Mouse (Mus musculus) adipocyte (in vitro differentiated cells): ENCODE measurements around the gene Enoph1.

ENCODE experiments used
- DNase-seq: peaks from one replicate; pipeline ENCODE4 v3.0.0-alpha.2; 2016; ENCODE audit warnings: low spot score

The Enoph1 gene

GRCm38 (mm10) chr5:100040281-100040784 is 548 bp downstream of the Enoph1 start:
- DNase-seq: no peak

DNA sequence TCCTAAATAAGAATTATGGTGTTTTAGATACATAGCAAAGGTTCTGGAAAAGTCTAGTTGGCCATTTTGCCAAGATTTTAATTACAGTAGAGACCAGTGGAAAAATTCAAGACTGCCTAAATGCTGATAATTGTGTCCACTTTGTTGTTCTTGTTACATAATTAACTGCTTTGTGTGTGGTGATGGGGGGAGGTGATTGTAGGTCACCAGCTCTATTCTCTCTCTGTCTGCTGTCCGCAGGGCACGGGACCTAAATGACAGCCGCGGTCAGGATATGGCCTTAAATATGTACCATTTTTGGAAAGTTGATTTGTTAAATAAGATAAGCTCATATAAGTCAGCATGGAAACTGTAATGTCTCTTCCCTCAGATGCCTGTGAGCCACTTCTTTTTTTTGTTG is 1.5 kb downstream of the Enoph1 start:
- no peak for DNase-seq

DNA sequence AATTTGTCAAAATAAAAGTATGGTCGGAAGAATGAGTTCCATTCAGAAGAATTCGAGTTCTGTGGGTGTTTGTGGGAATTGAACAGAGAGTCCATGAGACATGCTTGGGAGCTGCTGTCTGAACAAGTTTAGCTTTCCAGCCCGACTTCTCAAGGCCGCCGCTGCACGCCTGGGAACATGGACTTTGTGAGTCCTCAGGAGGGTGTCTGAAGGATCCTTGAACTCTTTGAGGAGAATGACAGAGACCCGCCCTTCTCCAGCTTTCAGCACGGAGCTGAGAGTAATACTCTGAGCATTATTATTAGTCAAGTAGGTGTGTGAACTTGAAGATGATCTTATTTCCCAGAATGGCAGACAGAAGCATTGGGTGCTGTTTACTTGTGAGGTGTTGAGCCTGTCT is 2.7 kb downstream of the Enoph1 start:
- no peak for DNase-seq

- DNase-seq: peak; percentile 59
Observed at GRCm38 (mm10) chr5:100043361-100043760, 3.6 kb downstream of the Enoph1 start.

DNA sequence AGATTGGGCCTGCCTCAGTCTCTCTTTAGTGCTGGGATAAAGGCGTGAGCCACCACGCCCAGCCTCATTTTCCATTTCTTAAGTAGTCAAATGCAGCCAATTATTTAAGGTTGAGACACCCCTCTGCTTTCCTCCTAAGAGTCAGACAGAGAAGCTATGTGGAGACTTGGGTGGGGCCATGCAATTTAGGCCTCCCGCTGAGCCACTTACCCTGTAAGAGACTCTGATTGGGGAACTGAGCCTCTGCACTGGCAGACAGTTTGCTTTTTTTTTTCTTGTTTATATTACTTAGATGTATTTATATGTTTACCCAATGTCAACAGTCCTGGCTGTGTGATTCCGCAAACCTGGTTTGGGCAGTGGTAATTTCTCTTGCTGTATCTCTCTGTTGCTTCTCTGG is 4.2 kb downstream of the Enoph1 start:
- no peak for DNase-seq

DNA sequence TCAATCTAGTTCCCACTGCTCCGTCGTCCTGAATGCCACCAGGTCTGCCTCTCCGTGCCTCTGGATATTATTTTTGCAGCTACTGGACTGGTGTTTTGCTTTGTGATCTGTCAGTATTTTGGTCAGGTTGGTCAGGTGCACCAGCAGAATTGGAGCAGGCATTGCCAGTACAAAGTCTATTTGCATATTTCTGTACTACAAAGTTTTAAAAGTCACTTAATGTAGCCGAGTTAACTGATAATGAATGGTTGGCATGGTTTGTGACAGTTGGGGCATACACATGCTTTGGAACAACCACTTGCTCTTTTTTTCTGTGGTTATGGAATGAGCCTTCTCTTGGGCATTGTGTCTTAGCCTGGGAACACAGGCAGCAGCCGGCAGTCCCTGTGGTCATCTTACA is 4.8 kb downstream of the Enoph1 start:
- no peak for DNase-seq

GRCm38 (mm10) chr5:100046096-100046495 is 6.3 kb downstream of the Enoph1 start:
- no peak for DNase-seq

DNA sequence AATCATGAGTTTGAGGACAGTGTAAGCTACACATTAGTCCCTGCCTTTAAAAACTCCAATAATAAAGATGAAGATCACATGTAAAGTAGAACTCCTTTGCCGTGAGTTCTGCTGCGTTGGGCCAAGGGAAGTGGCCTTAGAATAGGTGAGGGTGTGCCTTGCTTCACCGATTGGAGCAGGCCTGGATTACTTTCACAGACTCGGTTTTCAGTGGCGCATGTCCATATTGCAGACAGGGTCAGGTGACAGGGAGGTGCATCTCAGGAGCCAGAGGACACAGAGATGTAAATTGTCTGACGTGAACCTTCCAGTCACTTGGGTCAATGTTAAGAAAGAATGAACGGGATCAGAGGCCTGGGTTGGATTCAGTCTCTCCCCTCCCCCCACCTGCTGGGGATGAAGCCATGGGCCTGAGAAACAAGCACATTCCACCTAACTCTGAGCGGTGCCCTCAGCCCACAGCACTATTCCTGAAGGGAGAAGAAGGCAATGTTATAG is 7.4 kb downstream of the Enoph1 start:
- no peak for DNase-seq

- no peak for DNase-seq
Observed at GRCm38 (mm10) chr5:100047871-100048270, 8.1 kb downstream of the Enoph1 start.

DNA sequence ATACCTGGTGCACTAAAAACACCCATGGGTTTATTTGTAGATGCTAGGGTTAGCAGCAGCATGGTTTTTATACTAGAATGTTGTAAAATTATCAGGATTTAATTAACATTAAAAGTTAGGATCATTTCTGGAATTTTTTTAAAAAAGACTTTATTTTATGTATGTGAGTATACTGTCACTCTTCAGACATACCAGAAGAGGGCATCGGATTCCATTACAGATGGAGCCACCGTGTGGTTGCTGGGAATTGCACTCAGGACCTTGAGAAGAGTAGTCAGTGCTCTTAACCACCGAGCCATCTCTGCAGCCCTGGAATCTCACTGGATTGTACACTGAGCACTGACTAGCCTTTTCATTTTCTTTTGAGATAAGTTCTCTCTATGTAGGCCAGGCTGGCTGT is 10.1 kb downstream of the Enoph1 start:
- no peak for DNase-seq

DNA sequence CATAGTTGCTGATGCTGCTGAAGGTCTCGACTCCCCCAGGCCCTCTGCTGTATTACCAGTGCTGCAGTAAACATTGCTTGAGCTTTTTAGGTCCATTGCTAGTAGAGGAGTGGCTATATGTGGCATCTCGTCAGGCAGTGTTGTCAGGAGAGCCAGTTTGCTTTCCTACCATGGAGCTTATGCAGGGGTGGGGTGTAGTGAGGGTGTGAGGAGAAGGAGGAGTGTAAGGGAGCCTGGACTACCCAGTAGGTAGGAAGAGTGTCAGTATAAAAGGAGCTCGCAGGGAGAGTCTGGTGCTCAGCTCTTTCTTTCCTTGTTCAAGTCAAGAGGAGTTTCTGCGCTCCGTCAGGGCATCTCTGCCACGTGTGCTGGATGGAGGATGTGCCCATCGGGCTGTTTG is 12.9 kb downstream of the Enoph1 start:
- no peak for DNase-seq

DNA sequence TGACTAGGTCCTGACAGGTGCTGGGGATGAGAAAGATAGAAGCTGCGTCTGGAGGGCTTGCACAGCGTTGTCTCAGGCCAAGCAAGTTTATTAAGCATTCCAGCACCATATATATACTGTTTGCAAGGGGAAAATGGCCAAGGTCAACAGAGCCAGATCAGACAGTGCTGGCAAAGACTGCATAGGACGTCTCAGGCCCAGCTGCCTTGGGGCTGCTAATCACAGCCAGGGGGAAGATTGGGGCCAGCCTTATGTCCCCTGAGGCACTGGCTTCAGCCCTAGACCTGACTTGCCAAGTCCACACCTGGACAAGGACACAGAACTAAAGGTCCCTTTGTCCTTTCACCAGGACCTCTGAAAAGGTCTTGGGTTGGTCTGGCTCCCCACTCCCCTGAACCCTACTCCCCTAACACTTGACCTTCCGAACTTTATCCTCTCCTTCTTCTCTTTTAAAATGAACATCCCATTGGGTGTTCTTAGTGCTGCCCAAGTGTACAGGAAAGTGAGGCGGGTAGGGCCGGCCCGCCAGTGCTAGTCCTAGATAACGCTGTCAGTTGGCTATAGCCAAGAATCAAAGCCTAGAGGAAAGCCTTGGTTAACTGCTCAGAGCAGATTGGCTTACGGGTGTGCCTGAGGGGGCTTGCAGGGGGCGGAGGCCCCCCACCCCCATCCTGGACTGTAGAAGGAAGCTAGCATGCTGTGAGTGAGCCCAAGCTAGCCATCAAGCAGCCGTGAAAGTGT is 15.2 kb downstream of the Enoph1 start:
- DNase-seq: no peak

- no peak for DNase-seq
Observed at GRCm38 (mm10) chr5:100055866-100056369, 16.1 kb downstream of the Enoph1 start.

DNA sequence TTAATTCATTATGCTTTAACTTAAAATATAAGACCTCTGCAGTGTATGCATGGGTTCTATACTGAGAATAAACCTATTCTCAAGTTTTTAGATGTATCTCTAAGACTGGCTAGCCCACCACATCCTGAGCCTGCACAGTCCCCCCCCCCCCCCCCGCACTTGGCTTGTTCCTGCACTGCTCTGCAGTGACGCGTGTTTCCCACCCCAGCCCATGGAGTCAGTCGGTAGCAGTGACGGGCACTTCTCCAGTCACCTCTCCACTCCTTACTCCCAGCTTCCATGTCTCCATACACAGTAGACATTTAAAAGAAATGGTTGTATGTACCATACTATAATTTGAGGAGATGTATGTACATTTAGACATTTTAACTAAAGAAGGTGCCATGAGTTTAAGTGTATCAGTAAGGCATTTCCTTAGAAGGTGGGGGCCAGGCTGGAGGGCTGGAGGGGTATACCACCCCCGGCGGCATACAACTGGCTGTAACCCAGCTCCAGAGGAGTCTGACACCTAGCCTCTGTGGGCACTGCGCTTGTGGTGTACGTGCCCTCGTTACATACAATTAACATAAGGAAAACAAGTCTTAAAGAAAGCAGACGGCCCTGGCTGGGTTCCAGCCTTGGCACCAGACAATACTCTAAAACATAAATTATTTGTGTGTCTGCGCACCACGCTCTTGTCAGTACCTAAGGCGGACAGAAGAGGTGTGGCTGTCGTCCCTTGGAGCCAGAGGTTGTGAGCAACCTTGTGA is 17.9 kb downstream of the Enoph1 start:
- DNase-seq: no peak

- no peak for DNase-seq
Observed at GRCm38 (mm10) chr5:100058729-100059128, 18.9 kb downstream of the Enoph1 start.

- DNase-seq: no peak
Observed at GRCm38 (mm10) chr5:100059326-100059725, 19.5 kb downstream of the Enoph1 start.

DNA sequence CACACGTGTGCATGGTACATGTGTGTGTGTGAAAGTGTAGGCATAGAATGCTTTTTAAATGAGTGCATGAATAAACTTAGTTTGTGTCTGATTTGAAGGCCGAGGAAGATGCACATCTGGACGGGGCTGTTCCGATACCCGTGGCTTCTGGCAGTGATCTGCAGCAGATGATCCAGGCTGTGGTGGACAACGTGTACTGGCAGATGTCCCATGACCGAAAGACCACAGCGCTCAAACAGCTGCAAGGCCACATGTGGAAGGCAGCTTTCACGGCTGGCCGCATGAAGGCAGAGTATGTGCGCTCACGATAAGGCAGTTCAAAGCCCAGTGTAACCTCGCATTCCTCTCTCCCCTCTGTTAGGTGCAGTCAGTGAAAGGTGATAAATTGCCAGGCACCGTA is 21.1 kb downstream of the Enoph1 start:
- no peak for DNase-seq

- DNase-seq: no peak
Observed at GRCm38 (mm10) chr5:100067579-100067978, 27.8 kb downstream of the Enoph1 start.

GRCm38 (mm10) chr5:100069526-100069925 is 29.7 kb downstream of the Enoph1 start:
- DNase-seq: no peak

DNA sequence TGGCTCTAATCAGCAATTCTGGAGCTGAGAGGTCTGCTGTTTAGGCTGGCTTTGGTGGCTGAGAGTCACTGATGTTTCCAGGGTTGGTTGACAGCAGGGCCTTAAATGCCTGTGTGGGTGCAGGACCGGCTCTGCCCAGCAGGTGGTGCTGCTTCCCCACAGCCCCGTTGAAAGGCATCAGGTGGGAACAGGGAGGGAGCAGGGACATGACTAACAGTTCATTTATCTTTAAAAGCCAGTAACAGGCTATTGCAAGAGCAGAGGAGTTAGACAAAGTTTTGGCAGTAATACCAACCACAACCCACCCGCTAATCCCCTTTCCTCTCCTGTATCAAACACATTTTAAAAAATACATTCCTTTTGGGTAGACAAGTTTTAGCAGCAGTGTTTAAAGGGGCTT is 30.5 kb downstream of the Enoph1 start:
- DNase-seq: peak; percentile 62

DNA sequence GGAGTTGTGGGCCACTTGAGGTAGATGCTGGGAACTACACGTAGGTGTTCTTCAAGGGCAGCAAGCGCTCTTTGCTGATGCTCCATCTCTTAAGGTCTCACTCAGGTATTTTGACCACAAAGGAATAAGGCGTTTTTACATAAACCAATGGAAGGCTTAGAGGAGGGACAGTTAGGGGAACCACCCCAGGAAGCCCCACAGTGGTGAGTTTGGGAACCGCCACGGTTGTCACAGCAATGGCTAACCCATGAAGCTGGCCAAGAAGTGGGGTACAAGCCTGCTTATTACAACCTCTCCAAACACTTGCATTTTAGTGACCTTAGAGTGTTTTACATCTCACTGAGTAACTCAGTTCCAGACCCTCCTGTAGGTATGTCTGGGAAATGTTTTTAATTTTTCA is 31.8 kb downstream of the Enoph1 start:
- DNase-seq: no peak

DNA sequence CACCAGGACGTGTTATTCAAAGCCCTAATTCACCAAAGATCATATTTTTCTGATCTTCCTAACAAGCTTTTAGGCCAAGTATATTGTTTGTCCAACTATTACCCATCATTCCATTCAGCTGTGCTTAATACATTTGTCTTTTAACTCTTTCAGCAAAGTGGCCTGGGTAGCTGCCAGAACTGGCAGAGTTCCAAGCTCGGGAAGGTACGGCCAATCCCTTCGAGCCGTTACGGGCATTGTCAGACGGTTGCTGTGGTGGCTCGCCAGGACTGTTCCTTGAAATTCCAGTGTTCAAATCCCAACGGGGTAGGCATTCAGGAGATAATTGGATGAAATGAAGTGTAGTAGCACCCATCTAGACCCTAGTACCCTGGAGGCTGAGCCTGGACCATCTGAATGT is 32.8 kb downstream of the Enoph1 start:
- DNase-seq: no peak

GRCm38 (mm10) chr5:100074571-100074970 is 34.8 kb downstream of the Enoph1 start:
- no peak for DNase-seq
